Mouse (Mus musculus): Measurements from ENCODE around the gene Oxct1. TPM values are rescaled to one million over a fixed set of nuclear protein-coding genes. Genes with fewer than 3 reads are reported as not detected.

Gene Oxct1
- 199 and 206 TPM in 2 replicates for polyA plus RNA-seq (2014; fragmentation: Nextera tagmentation; extraction: Ambion mirVana)

DNA sequence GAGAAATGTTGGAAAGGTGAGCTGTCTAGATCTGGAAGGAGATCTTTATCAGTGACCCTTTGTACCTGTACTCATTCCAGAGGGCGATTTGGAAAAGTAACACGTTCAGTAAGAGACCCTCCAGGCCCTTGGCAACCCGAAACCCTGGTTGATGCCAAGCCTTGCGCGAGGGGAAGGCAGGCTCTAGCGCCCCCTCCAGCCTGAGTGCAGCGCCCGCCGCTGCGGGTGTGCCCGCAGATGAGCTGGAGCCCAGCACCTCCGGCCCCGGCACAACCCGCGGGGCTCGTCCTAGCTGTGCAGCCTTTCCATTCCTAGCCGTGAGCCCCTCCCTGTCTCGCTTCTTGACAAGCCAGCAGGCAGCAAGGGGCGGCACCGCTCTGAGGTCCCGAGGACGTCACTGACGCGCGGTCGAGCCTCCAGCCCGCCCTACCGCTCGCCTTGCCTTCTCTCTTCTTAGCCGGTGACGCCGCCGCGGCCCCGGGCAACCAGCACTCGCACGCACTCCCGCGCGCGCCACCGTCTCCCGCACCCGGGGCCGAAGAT lies at the start of gene Oxct1:
TSS of gene Oxct1 (plus strand) at position 153 of the 543 bp plus-strand sequence.
- DNase-seq (ENCODE audit: low spot score) (no peak), ATAC-seq (replicated peaks; ENCODE audit: low FRiP score, low TSS enrichment, low read depth) (peak; percentile 96)
- Histone ChIP-seq H3K4me2 (ENCODE audit: low read length) (peak within 1 kb of the TSS; percentile 72), H3K27me3 (replicated peaks; ENCODE audit: control insufficient read depth, insufficient read depth, low read length) (no peaks in the 10 kb centered on the region), H3K4me3 (ENCODE audit: low read depth, low read length) (peak within 1 kb of the TSS; percentile 90), H3K36me3 (ENCODE audit: control insufficient read depth, insufficient read depth, low read length) (no peaks in the 10 kb centered on the region), H3K9me3 (ENCODE audit: control insufficient read depth, low read length) (no peaks in the 10 kb centered on the region), H3K27ac (ENCODE audit: low read depth) (peak within 1 kb of the TSS; percentile 98), H3K4me1 (replicated peaks; ENCODE audit: control insufficient read depth, insufficient read depth, low read length) (peaks cover 4% of the 10 kb centered on the region; the same call in 1 of the 2 replicates), H3K9ac (ENCODE audit: low read length) (peak within 1 kb of the TSS; percentile 85)
- WGBS, result 0% methylated on average over 45 of the region's 45 CpGs

DNA sequence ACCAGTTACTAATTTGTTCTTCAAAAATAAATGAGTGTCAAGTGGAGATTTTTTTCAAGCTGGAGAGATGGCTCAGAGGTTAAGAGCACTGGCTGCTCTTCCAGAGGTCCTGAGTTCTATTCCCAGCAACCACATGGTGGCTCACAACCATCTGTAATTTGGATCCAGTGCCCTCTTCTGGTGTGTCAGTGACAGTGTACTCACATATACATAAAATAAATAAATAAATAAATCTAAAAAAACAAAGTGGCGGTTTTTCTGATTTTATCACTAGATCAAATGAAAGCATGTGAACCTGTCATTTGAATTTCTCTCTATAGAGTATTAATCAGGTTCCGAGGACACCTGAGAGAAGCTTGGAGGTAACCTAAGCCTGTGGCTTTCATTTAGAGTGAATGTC lies 47.9 kb upstream of the Oxct1 start:
- H3K36me3 ChIP-seq (ENCODE audit: control insufficient read depth, insufficient read depth, low read length), result peaks cover 11% of the 10 kb centered on the region
- peak overlapping the region; percentile 58; the same call in 1 of the 2 replicates for H3K4me2 ChIP-seq (ENCODE audit: low read length)
- no peaks in the 10 kb centered on the region for H3K4me1 ChIP-seq (replicated peaks; ENCODE audit: control insufficient read depth, insufficient read depth, low read length)
- DNase-seq (ENCODE audit: low spot score) (no peak), ATAC-seq (replicated peaks; ENCODE audit: low FRiP score, low TSS enrichment, low read depth) (no peak)
- peak overlapping the region; percentile 60; the same call in 1 of the 2 replicates for H3K4me3 ChIP-seq (ENCODE audit: low read depth, low read length)
- no peak overlapping the region for H3K27ac ChIP-seq (ENCODE audit: low read depth)
- H3K9me3 ChIP-seq (ENCODE audit: control insufficient read depth, low read length), result no peaks in the 10 kb centered on the region
- 91% methylated on average over 2 of the region's 2 CpGs for WGBS
- H3K9ac ChIP-seq (ENCODE audit: low read length), result no peak overlapping the region
- no peaks in the 10 kb centered on the region for H3K27me3 ChIP-seq (replicated peaks; ENCODE audit: control insufficient read depth, insufficient read depth, low read length)

DNA sequence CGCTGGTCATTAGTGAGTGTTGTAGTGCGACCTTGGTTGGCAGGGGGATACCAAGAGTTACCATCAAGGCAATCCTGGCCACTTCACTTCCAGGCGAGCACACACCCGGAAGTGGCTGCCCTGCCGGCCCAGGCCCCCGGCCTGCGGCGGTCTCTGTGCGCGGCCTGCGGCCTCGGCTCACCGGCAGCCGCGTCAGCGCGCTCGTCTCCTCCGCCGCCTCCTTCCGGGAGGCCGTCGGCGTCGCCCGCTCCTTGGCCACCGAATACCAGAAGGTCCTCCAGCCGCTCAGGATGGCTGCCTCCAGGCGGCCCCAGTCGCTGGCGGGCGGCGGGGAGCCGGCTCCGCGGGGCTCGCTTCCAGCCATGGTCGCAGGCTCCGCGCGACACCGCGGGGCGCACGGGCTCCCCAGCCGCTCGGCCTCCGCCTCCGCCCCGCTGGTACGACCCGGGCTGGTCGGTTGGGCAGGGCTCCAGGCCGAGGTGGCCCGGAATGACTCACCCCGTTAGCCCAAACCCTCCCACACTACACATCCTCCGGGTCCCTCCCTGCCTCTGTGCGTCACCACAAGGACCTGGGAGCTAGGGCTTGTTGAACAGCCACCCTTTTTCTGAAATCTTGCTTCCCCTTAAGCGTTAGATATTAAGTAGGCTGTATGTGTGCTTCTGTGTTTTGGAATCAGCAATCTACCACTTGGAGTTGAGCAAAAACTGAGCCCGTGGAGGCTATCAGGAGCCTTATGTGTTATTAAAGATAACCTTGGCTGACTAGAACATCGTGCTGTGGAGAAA lies 46.9 kb upstream of the Oxct1 start, which contains the start of gene Fbxo4:
TSS of gene Fbxo4 (minus strand) at position 513 of the 788 bp plus-strand sequence.
- H3K36me3 ChIP-seq (ENCODE audit: control insufficient read depth, insufficient read depth, low read length), result peaks cover 21% of the 10 kb centered on the region
- H3K4me2 ChIP-seq (ENCODE audit: low read length), result peak within 1 kb of the TSS; percentile 58
- 2% methylated on average over 58 of the region's 61 CpGs for WGBS
- H3K4me1 ChIP-seq (replicated peaks; ENCODE audit: control insufficient read depth, insufficient read depth, low read length), result no peaks in the 10 kb centered on the region
- H3K9ac ChIP-seq (ENCODE audit: low read length), result peak within 1 kb of the TSS; percentile 90
- H3K27me3 ChIP-seq (replicated peaks; ENCODE audit: control insufficient read depth, insufficient read depth, low read length), result no peaks in the 10 kb centered on the region
- no peaks in the 10 kb centered on the region for H3K9me3 ChIP-seq (ENCODE audit: control insufficient read depth, low read length)
- H3K4me3 ChIP-seq (ENCODE audit: low read depth, low read length), result peak within 1 kb of the TSS; percentile 60
- H3K27ac ChIP-seq (ENCODE audit: low read depth), result peak within 1 kb of the TSS; percentile 97
- ATAC-seq (replicated peaks; ENCODE audit: low FRiP score, low TSS enrichment, low read depth) (peak; percentile 98), DNase-seq (ENCODE audit: low spot score) (peak; percentile 88)

DNA sequence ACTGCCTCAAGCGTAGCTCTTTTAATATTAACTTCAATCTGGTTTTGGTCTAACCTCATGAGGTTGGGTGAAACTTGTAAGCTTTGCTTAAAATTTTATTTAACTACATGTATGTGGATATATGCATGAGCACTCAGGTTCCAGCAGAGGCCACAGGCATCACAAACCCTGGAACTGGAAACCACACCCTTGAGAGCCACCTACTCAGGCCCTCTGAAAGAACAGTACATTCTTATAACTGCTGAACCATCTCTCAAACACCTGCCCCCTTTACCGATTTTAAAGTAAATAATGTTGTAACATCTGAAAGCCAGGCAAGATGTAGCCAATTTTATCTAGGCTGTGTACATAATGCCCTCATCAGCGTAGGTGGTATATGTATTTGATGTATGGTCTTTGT lies 46.3 kb upstream of the Oxct1 start:
- Histone ChIP-seq H3K27ac (ENCODE audit: low read depth) (peak overlapping the region; percentile 97), H3K36me3 (ENCODE audit: control insufficient read depth, insufficient read depth, low read length) (peaks cover 27% of the 10 kb centered on the region), H3K9ac (ENCODE audit: low read length) (peak overlapping the region; percentile 90), H3K9me3 (ENCODE audit: control insufficient read depth, low read length) (no peaks in the 10 kb centered on the region), H3K4me1 (replicated peaks; ENCODE audit: control insufficient read depth, insufficient read depth, low read length) (no peaks in the 10 kb centered on the region), H3K4me3 (ENCODE audit: low read depth, low read length) (peak overlapping the region; percentile 60; the same call in 1 of the 2 replicates), H3K27me3 (replicated peaks; ENCODE audit: control insufficient read depth, insufficient read depth, low read length) (no peaks in the 10 kb centered on the region), H3K4me2 (ENCODE audit: low read length) (peak overlapping the region; percentile 58)
- peak; percentile 21 for ATAC-seq (replicated peaks; ENCODE audit: low FRiP score, low TSS enrichment, low read depth)
- no peak for DNase-seq (ENCODE audit: low spot score)
- 73% methylated on average over 3 of the region's 3 CpGs for WGBS

DNA sequence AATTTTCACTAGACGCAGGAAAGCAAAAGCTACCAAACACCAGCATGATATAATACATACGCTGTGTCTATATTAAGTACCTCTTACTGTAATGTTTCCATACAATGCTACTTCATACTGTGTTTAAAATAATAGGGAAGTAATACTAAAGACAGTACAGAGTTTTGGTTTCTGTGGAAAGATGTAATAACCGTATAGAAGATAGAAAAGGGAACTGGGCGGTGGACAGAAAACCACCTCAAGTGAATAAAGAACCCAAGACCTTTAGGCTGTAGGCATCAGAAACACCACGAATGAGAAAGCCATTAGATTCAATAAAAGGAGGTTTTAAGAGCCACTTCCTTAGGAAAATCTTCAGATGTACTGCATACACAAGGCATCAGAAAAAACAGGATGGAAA lies 43.5 kb upstream of the Oxct1 start:
- Histone ChIP-seq H3K4me3 (ENCODE audit: low read depth, low read length) (no peak overlapping the region), H3K36me3 (ENCODE audit: control insufficient read depth, insufficient read depth, low read length) (peaks cover 52% of the 10 kb centered on the region), H3K9ac (ENCODE audit: low read length) (no peak overlapping the region), H3K27ac (ENCODE audit: low read depth) (no peak overlapping the region), H3K4me1 (replicated peaks; ENCODE audit: control insufficient read depth, insufficient read depth, low read length) (no peaks in the 10 kb centered on the region), H3K27me3 (replicated peaks; ENCODE audit: control insufficient read depth, insufficient read depth, low read length) (no peaks in the 10 kb centered on the region), H3K4me2 (ENCODE audit: low read length) (no peak overlapping the region), H3K9me3 (ENCODE audit: control insufficient read depth, low read length) (no peaks in the 10 kb centered on the region)
- DNase-seq (ENCODE audit: low spot score), result no peak
- no peak for ATAC-seq (replicated peaks; ENCODE audit: low FRiP score, low TSS enrichment, low read depth)
- 89% methylated on average over 5 of the region's 5 CpGs for WGBS

DNA sequence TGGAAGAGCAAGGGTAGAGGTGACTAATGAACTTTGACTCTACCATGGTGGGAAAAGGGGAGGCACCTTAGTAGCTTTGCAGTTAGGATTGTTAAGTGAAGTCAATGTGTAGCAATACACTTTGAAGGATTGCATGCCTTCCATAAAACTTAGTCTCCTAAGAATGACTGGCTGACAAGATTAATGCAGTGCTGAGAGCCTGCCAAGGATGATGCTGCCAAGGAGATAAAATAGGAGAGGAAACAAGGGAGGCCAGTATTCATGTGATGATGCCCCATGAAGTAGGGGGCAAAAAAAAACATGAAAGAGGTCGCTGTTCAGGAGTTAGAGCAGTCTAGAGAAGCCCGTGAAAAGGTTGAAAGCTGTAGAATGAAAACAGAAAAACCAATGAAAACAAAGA lies 41.3 kb upstream of the Oxct1 start:
- H3K4me1 ChIP-seq (replicated peaks; ENCODE audit: control insufficient read depth, insufficient read depth, low read length), result no peaks in the 10 kb centered on the region
- H3K9ac ChIP-seq (ENCODE audit: low read length), result no peak overlapping the region
- DNase-seq (ENCODE audit: low spot score), result no peak
- H3K27me3 ChIP-seq (replicated peaks; ENCODE audit: control insufficient read depth, insufficient read depth, low read length), result no peaks in the 10 kb centered on the region
- H3K36me3 ChIP-seq (ENCODE audit: control insufficient read depth, insufficient read depth, low read length), result peaks cover 70% of the 10 kb centered on the region
- H3K4me2 ChIP-seq (ENCODE audit: low read length), result no peak overlapping the region
- 82% methylated on average over 2 of the region's 2 CpGs for WGBS
- no peak overlapping the region for H3K4me3 ChIP-seq (ENCODE audit: low read depth, low read length)
- ATAC-seq (replicated peaks; ENCODE audit: low FRiP score, low TSS enrichment, low read depth), result no peak
- H3K9me3 ChIP-seq (ENCODE audit: control insufficient read depth, low read length), result no peaks in the 10 kb centered on the region
- H3K27ac ChIP-seq (ENCODE audit: low read depth), result no peak overlapping the region

DNA sequence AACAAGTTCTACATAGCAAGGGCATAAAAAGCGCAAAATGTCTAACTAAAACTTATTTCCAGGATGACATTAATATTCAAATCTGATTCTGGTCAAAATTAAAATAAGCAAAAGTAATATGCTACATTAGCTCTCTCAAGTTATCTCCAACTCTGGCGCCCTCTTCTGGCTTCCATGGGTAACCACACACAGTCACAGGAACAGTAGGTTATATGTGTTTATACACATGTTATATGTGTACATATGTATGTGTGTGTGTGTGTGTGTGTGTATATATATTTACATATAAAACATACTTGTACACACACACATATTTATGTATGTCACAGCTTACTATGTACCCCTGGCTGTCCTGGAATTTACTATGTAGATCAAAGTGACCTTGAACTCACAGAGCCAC lies 38.2 kb upstream of the Oxct1 start:
- WGBS, result 64% methylated on average over 2 of the region's 2 CpGs
- peaks cover 83% of the 10 kb centered on the region for H3K36me3 ChIP-seq (ENCODE audit: control insufficient read depth, insufficient read depth, low read length)
- DNase-seq (ENCODE audit: low spot score) (no peak), ATAC-seq (replicated peaks; ENCODE audit: low FRiP score, low TSS enrichment, low read depth) (no peak)
- H3K9me3 ChIP-seq (ENCODE audit: control insufficient read depth, low read length), result no peaks in the 10 kb centered on the region
- no peak overlapping the region for H3K4me3 ChIP-seq (ENCODE audit: low read depth, low read length)
- H3K27me3 ChIP-seq (replicated peaks; ENCODE audit: control insufficient read depth, insufficient read depth, low read length), result no peaks in the 10 kb centered on the region
- no peaks in the 10 kb centered on the region for H3K4me1 ChIP-seq (replicated peaks; ENCODE audit: control insufficient read depth, insufficient read depth, low read length)
- H3K9ac ChIP-seq (ENCODE audit: low read length), result no peak overlapping the region
- H3K4me2 ChIP-seq (ENCODE audit: low read length), result no peak overlapping the region
- no peak overlapping the region for H3K27ac ChIP-seq (ENCODE audit: low read depth)

DNA sequence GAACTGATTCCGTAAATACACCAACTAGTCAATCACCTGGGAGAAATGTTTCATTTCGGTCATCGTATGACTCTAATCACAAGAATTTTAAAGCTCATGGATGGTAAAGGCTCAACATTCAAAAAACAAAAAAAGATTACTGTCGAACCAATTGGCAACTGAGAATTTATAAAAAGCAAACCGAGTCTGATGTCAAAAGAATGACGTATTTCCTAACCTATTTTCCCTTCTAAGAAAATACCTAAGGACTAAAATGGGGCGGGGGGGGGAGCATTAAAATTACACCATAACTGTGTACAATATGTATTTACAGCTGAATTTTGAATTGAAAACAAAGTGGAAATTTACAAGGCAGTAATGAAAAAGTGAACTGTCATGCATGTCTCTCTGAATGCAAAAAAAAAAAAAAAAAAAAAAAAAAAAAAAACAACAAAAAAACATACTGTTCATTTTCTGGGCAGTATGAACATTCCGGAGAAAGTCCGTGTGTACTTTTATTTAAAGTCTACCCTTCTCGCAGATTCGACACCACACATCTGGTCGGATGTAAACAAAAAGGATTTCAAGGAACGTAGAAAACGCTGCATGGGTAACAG lies 31.2 kb upstream of the Oxct1 start:
- Histone ChIP-seq H3K4me1 (replicated peaks; ENCODE audit: control insufficient read depth, insufficient read depth, low read length) (peaks cover 6% of the 10 kb centered on the region), H3K4me3 (ENCODE audit: low read depth, low read length) (peak overlapping the region; percentile 62), H3K36me3 (ENCODE audit: control insufficient read depth, insufficient read depth, low read length) (peaks cover 22% of the 10 kb centered on the region), H3K27me3 (replicated peaks; ENCODE audit: control insufficient read depth, insufficient read depth, low read length) (no peaks in the 10 kb centered on the region), H3K9ac (ENCODE audit: low read length) (peak overlapping the region; percentile 83), H3K27ac (ENCODE audit: low read depth) (peak overlapping the region; percentile 90), H3K9me3 (ENCODE audit: control insufficient read depth, low read length) (no peaks in the 10 kb centered on the region), H3K4me2 (ENCODE audit: low read length) (peak overlapping the region; percentile 60)
- ATAC-seq (replicated peaks; ENCODE audit: low FRiP score, low TSS enrichment, low read depth) (no peak), DNase-seq (ENCODE audit: low spot score) (no peak)
- WGBS, result 24% methylated on average over 14 of the region's 14 CpGs

All from intestine, embryonic 14.5 days (tissue).